Mouse (Mus musculus): ENCODE data around the gene Ngf. TPM values are rescaled to one million over a fixed set of nuclear protein-coding genes. Genes with fewer than 3 reads are reported as not detected.

Ngf gene
- 5.9 and 8.2 TPM in 2 replicates for polyA plus RNA-seq (2012; rRNA removed; ENCODE audit: low replicate concordance)

DNA sequence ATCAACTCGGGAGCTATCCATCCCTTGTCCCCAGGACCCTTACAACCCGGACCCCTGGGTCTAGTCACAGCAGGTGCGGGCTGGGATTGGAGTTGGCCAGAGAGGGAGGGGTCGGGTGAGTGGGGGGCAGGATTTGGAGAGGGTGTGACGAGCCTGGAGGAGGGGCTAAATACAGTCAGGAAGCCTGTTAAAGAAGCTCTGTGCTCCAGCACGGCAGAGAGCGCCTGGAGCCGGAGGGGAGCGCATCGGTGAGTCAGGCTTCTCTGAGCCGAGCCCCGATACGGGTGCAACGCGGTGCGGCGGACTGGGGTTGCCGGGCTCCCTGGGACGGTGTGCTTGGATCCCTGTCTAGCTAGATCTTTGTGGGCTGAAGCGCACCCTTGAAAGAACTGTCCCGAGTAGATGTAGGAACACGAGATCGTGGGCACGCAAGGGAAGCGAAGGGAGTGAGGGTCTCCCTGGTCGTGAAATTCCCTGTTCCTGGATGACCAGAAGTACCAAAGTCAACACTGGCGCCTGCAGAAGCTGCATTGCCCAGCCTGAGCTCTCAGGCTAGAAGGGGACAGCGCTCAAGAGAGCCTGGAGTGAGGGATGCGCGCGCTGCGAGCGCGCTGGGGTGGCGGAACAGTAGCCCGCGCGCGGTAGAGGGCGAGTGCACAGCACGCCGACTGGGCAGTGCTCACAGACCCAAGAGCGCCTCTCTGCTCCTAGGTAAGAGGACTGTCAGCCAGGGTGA, at the start of gene Ngf:
Ngf (plus strand) TSS at position 207 of the 736 bp plus-strand sequence.

